Mouse (Mus musculus): ENCODE data around the gene Zfp219. TPM values are rescaled to one million over a fixed set of nuclear protein-coding genes. Genes with fewer than 3 reads are reported as not detected.
A peak's percentile ranks its signal among the peaks of the same experiment; 100 is the strongest.

Gene Zfp219
- polyA plus RNA-seq, 1 experiment from 2014 or later, result 33.7 TPM

DNA sequence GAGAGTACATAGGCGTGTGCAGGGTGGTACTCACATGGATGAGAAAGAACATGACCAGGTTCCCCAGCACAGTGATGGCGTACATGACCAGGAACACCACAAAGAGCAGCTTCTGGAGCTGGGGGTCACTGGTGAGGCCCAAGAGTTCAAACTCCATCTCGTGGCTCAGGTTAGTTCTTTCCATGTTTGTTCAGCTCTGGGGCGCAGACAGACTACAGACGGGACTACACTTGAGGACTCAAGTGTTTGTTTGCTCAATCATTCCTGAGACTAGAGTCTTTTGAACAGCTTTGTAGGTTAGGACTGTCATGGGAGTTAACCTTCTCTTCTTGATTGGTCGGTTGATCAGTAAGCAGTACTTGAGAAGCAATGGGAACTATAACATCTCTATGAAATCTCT is 15.4 kb upstream of the Zfp219 start:
- Histone ChIP-seq H3K9ac (no peak overlapping the region), H3K4me3 (replicated peaks) (no peak overlapping the region), H3K27me3 (no peaks in the 10 kb centered on the region), H3K4me2 (replicated peaks) (no peak overlapping the region), H3K36me3 (no peaks in the 10 kb centered on the region), H3K4me1 (no peaks in the 10 kb centered on the region), H3K9me3 (replicated peaks) (no peaks in the 10 kb centered on the region), H3K27ac (replicated peaks) (no peak overlapping the region)
- 87% methylated on average over 6 of the region's 6 CpGs for WGBS
- ATAC-seq (ENCODE audit: insufficient number of reproducible peaks, low FRiP score, low TSS enrichment, low read depth), result no peak

- H3K4me3 ChIP-seq (replicated peaks), result no peak overlapping the region
- H3K9me3 ChIP-seq (replicated peaks), result no peaks in the 10 kb centered on the region
- H3K9ac ChIP-seq, result no peak overlapping the region
- no peaks in the 10 kb centered on the region for H3K36me3 ChIP-seq
- no peak overlapping the region for H3K4me2 ChIP-seq (replicated peaks)
- ATAC-seq (ENCODE audit: insufficient number of reproducible peaks, low FRiP score, low TSS enrichment, low read depth), result no peak
- no peak overlapping the region for H3K27ac ChIP-seq (replicated peaks)
- H3K27me3 ChIP-seq, result no peaks in the 10 kb centered on the region
- WGBS, result 81% methylated on average over 4 of the region's 4 CpGs
- peaks cover 21% of the 10 kb centered on the region for H3K4me1 ChIP-seq
These were observed 5.8 kb upstream of the Zfp219 start for GRCm38 (mm10) chr14:52026342-52026741.

GRCm38 (mm10) chr14:52024133-52024532 is 3.6 kb upstream of the Zfp219 start:
- no peak for ATAC-seq (ENCODE audit: insufficient number of reproducible peaks, low FRiP score, low TSS enrichment, low read depth)
- no peaks in the 10 kb centered on the region for H3K36me3 ChIP-seq
- H3K27ac ChIP-seq (replicated peaks), result no peak overlapping the region
- H3K9me3 ChIP-seq (replicated peaks), result no peaks in the 10 kb centered on the region
- no peak overlapping the region for H3K4me2 ChIP-seq (replicated peaks)
- no peaks in the 10 kb centered on the region for H3K27me3 ChIP-seq
- WGBS, result 77% methylated on average over 2 of the region's 2 CpGs
- no peak overlapping the region for H3K4me3 ChIP-seq (replicated peaks)
- peaks cover 29% of the 10 kb centered on the region for H3K4me1 ChIP-seq
- H3K9ac ChIP-seq, result no peak overlapping the region

DNA sequence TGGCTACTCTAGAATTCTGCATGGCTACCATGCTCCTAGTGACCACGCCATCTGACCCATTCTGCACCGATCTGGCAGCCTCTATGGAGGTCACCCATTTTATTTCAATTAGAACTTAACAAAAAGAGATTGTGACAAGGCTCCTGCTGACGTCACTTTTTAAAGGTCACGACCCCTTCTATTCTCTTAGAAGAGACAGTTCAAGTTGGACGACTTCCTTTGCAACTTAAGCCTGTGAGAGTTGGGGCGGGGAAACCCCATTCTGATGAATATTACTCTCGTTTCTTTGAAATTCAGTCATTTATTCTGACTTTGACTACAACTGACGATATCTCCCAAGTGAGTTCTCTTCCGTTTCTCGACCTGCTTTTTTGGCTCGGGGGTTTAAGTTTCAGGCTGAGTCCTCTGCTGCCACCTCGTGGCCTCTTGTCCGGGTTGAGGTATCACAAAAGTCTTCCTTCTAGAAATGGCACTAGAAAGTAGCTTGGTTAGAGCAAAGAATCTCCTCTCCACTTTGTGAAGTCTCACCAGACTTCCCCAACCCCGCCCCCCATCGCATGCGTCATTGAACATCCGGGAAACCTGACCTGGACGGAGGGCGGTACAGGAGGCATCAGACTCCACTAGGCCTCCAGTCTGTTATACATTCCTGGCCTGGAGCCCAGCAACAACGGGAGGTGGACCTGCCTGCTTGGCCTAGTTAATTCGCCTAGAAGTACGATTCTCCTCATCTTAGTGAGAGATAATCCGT is 2.4 kb upstream of the Zfp219 start:
- Histone ChIP-seq H3K9me3 (replicated peaks) (no peaks in the 10 kb centered on the region), H3K4me3 (replicated peaks) (peak overlapping the region; percentile 32), H3K4me2 (replicated peaks) (peak overlapping the region; percentile 56), H3K36me3 (no peaks in the 10 kb centered on the region), H3K9ac (peak overlapping the region; percentile 7; the same call in 1 of the 2 replicates), H3K27ac (replicated peaks) (peak overlapping the region; percentile 82), H3K4me1 (peaks cover 35% of the 10 kb centered on the region), H3K27me3 (no peaks in the 10 kb centered on the region)
- peak; percentile 45 for ATAC-seq (ENCODE audit: insufficient number of reproducible peaks, low FRiP score, low TSS enrichment, low read depth)
- 3% methylated on average over 23 of the region's 23 CpGs for WGBS

DNA sequence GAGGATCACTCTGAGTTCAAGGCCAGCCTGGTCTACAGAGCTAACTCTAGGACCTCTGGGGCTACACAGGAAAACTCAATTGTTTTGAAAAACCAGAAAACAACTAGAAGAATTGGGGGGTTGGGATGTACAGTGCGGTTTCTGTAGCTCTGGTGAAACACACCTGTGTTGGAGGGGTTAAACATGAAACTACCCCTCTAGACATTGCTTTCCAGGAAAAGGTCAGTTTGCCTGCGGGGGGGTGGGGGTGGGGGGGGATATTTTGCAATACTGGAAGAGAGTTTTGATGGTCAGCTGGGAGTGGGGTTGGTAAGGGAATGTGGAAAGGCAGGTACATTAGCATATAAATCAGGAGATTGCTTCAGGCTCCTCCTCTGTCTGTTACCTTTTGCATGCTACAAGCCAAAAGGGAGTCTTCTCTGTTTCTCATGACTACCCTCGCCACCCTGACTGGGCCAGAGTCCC is 1.7 kb upstream of the Zfp219 start:
- ATAC-seq (ENCODE audit: insufficient number of reproducible peaks, low FRiP score, low TSS enrichment, low read depth), result no peak
- Histone ChIP-seq H3K27me3 (no peaks in the 10 kb centered on the region), H3K4me1 (peaks cover 35% of the 10 kb centered on the region), H3K4me2 (replicated peaks) (peak overlapping the region; percentile 56), H3K9ac (0 out of 2 replicates have a peak overlapping the region, but pooled peaks have one; percentile 7), H3K36me3 (no peaks in the 10 kb centered on the region), H3K4me3 (replicated peaks) (peak overlapping the region; percentile 32; the same call in 1 of the 2 replicates), H3K27ac (replicated peaks) (peak overlapping the region; percentile 82), H3K9me3 (replicated peaks) (no peaks in the 10 kb centered on the region)
- WGBS, result 57% methylated on average over 3 of the region's 3 CpGs

GRCm38 (mm10) chr14:52021568-52022212 is 1.2 kb upstream of the Zfp219 start:
- Histone ChIP-seq H3K9me3 (replicated peaks) (no peaks in the 10 kb centered on the region), H3K4me3 (replicated peaks) (no peak overlapping the region), H3K9ac (no peak overlapping the region), H3K27ac (replicated peaks) (peak overlapping the region; percentile 100; the same call in 1 of the 2 replicates), H3K36me3 (no peaks in the 10 kb centered on the region), H3K27me3 (no peaks in the 10 kb centered on the region), H3K4me2 (replicated peaks) (no peak overlapping the region), H3K4me1 (peaks cover 36% of the 10 kb centered on the region)
- 89% methylated on average over 8 of the region's 8 CpGs for WGBS
- ATAC-seq (ENCODE audit: insufficient number of reproducible peaks, low FRiP score, low TSS enrichment, low read depth), result no peak

GRCm38 (mm10) chr14:52021138-52021529 is 601 bp upstream of the Zfp219 start:
- H3K27me3 ChIP-seq, result no peaks in the 10 kb centered on the region
- H3K9me3 ChIP-seq (replicated peaks), result no peaks in the 10 kb centered on the region
- no peaks in the 10 kb centered on the region for H3K36me3 ChIP-seq
- H3K4me1 ChIP-seq, result peaks cover 42% of the 10 kb centered on the region
- peak overlapping the region; percentile 49 for H3K4me2 ChIP-seq (replicated peaks)
- 73% methylated on average over 4 of the region's 4 CpGs for WGBS
- peak overlapping the region; percentile 100 for H3K27ac ChIP-seq (replicated peaks)
- no peak overlapping the region for H3K9ac ChIP-seq
- ATAC-seq (ENCODE audit: insufficient number of reproducible peaks, low FRiP score, low TSS enrichment, low read depth), result no peak
- peak overlapping the region; percentile 69 for H3K4me3 ChIP-seq (replicated peaks)

- no peaks in the 10 kb centered on the region for H3K9me3 ChIP-seq (replicated peaks)
- peak; percentile 92 for ATAC-seq (ENCODE audit: insufficient number of reproducible peaks, low FRiP score, low TSS enrichment, low read depth)
- WGBS, result under 1% methylated on average over 74 of the region's 74 CpGs
- peak overlapping the region; percentile 49 for H3K4me2 ChIP-seq (replicated peaks)
- no peaks in the 10 kb centered on the region for H3K36me3 ChIP-seq
- H3K9ac ChIP-seq, result peak overlapping the region; percentile 85
- H3K27ac ChIP-seq (replicated peaks), result peak overlapping the region; percentile 100
- H3K27me3 ChIP-seq, result no peaks in the 10 kb centered on the region
- peaks cover 53% of the 10 kb centered on the region for H3K4me1 ChIP-seq
- peak overlapping the region; percentile 69 for H3K4me3 ChIP-seq (replicated peaks)
These were observed 768 bp downstream of the Zfp219 start for GRCm38 (mm10) chr14:52019590-52020340.

- peak; percentile 0; the same call in 1 of the 2 replicates for ATAC-seq (ENCODE audit: insufficient number of reproducible peaks, low FRiP score, low TSS enrichment, low read depth)
- H3K9ac ChIP-seq, result peak overlapping the region; percentile 56
- no peaks in the 10 kb centered on the region for H3K36me3 ChIP-seq
- WGBS, result 26% methylated on average over 12 of the region's 12 CpGs
- no peaks in the 10 kb centered on the region for H3K27me3 ChIP-seq
- H3K4me2 ChIP-seq (replicated peaks), result peak overlapping the region; percentile 49
- peaks cover 53% of the 10 kb centered on the region for H3K4me1 ChIP-seq
- H3K27ac ChIP-seq (replicated peaks), result peak overlapping the region; percentile 100
- peak overlapping the region; percentile 69 for H3K4me3 ChIP-seq (replicated peaks)
- no peaks in the 10 kb centered on the region for H3K9me3 ChIP-seq (replicated peaks)
These were observed 1.4 kb downstream of the Zfp219 start for GRCm38 (mm10) chr14:52019051-52019589.

GRCm38 (mm10) chr14:52018248-52019050 is 2.1 kb downstream of the Zfp219 start:
- Histone ChIP-seq H3K36me3 (no peaks in the 10 kb centered on the region), H3K27me3 (no peaks in the 10 kb centered on the region), H3K4me2 (replicated peaks) (peak overlapping the region; percentile 49), H3K4me1 (peaks cover 56% of the 10 kb centered on the region), H3K9me3 (replicated peaks) (no peaks in the 10 kb centered on the region), H3K4me3 (replicated peaks) (peak overlapping the region; percentile 69), H3K9ac (no peak overlapping the region), H3K27ac (replicated peaks) (peak overlapping the region; percentile 100)
- WGBS, result 91% methylated on average over 15 of the region's 15 CpGs
- ATAC-seq (ENCODE audit: insufficient number of reproducible peaks, low FRiP score, low TSS enrichment, low read depth), result no peak

Data from embryonic facial prominence, embryonic 15.5 days (tissue).